Mouse (Mus musculus): ENCODE results near the gene Tgfb1.

GRCm38 (mm10) chr7:25657785-25658184 is 29.0 kb upstream of the Tgfb1 start:
- TF ChIP-seq CTCF (IDR thresholded peaks at IDR 0.05; ENCODE audit: extremely low read depth, insufficient read depth, insufficient read length, insufficient replicate concordance), result no peak
- TF ChIP-seq POLR2A (IDR thresholded peaks at IDR 0.05; ENCODE audit: low read depth, low read length), result no peak

Measured in spleen, adult 2 months (tissue).